Comparison of ENCODE assay signal across 23 mouse cellular contexts in the genomic region with DNA sequence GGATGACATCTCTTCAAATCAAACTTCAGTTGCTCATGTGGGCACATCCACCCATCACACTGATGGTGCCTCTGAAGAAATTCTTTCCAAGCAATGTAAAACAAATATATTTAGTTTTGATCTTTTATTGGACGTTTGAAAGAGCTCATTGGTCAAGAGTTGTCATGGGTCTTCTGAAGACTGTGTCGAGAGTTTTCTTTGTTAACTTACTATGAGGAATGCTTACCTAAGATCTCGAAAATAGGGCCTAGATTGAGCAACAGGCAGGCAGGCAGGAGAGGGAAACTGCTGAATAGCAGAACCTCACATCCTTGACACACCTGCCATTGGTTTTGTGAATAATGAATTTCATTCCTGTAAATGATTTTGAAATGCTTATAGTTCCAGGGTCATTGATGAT.
DNase-seq lines count a peak whose midpoint lies in the region; ATAC-seq and TF ChIP-seq lines count a peak whose summit lies in the region.
"Had no signal": no experiment of that assay in that cellular context is flagged by ENCODE, and none has a peak within 500 bp of the region (broad histone marks: within the 10 kb centered on the region; RNA-seq: fewer than 3 reads in every experiment).

No protein-coding gene starts in this region.

- TF ChIP-seq CTCF in lung, adult 2 months (IDR thresholded peaks at IDR 0.05; ENCODE audit: insufficient read depth, low read length), result no peak
- TF ChIP-seq CTCF in midbrain, postnatal 0 days (IDR thresholded peaks at IDR 0.05), result no peak

- H3K9ac ChIP-seq in midbrain, embryonic 11.5 days (ENCODE audit: low read length), result no peak overlapping the region
- H3K9ac ChIP-seq in midbrain, postnatal 0 days (replicated peaks; ENCODE audit: low read length, poor library complexity, severe bottlenecking), result no peak overlapping the region
- H3K9ac ChIP-seq: embryonic facial prominence, embryonic 13.5 days; embryonic facial prominence, embryonic 15.5 days; forebrain, embryonic 12.5 days had no signal

- H3K36me3 ChIP-seq in midbrain, embryonic 11.5 days (ENCODE audit: control insufficient read depth, insufficient read depth, low read length), result no peaks in the 10 kb centered on the region
- no peaks in the 10 kb centered on the region for H3K36me3 ChIP-seq in midbrain, postnatal 0 days (ENCODE audit: insufficient read depth, low read length)
- H3K36me3 ChIP-seq: embryonic facial prominence, embryonic 13.5 days; embryonic facial prominence, embryonic 15.5 days; forebrain, embryonic 10.5 days; forebrain, embryonic 12.5 days had no signal

- H3K27me3 ChIP-seq in midbrain, embryonic 11.5 days (ENCODE audit: control insufficient read depth, insufficient read depth, low read length), result no peaks in the 10 kb centered on the region
- H3K27me3 ChIP-seq in midbrain, postnatal 0 days (ENCODE audit: insufficient read depth, low read length), result no peaks in the 10 kb centered on the region
- H3K27me3 ChIP-seq: embryonic facial prominence, embryonic 13.5 days; embryonic facial prominence, embryonic 15.5 days; forebrain, embryonic 12.5 days had no signal

- H3K4me2 ChIP-seq in midbrain, embryonic 11.5 days, result no peak overlapping the region
- no peak overlapping the region for H3K4me2 ChIP-seq in midbrain, postnatal 0 days (ENCODE audit: low read depth, low read length, poor library complexity, severe bottlenecking)
- H3K4me2 ChIP-seq: embryonic facial prominence, embryonic 13.5 days; embryonic facial prominence, embryonic 15.5 days; forebrain, embryonic 12.5 days had no signal

- no peak for TF ChIP-seq POLR2A in lung, adult 2 months (IDR thresholded peaks at IDR 0.05; ENCODE audit: borderline replicate concordance, extremely low read depth, low read depth, low read length)

- H3K27ac ChIP-seq in midbrain, embryonic 11.5 days (ENCODE audit: low read depth, low read length), result no peak overlapping the region
- no peak overlapping the region for H3K27ac ChIP-seq in midbrain, postnatal 0 days (ENCODE audit: low read depth, low read length)
- H3K27ac ChIP-seq: embryonic facial prominence, embryonic 13.5 days; embryonic facial prominence, embryonic 15.5 days; forebrain, embryonic 10.5 days; forebrain, embryonic 12.5 days had no signal

- WGBS in lung, adult 2 months, result 55% methylated on average over 3 of the region's 3 CpGs
- 81% methylated on average over 3 of the region's 3 CpGs for WGBS in midbrain, embryonic 11.5 days
- WGBS in midbrain, postnatal 0 days, result 79% methylated on average over 3 of the region's 3 CpGs

- no peak for ATAC-seq in midbrain, embryonic 11.5 days (ENCODE audit: low FRiP score)
- no peak for ATAC-seq in midbrain, postnatal 0 days (ENCODE audit: low FRiP score)
- ATAC-seq in granulocyte monocyte progenitor cell, adult 5-6 weeks (replicated peaks; ENCODE audit: poor library complexity, severe bottlenecking), result no peak
- ATAC-seq: forebrain, embryonic 14.5 days had no signal

- peak; percentile 52 to 56 for DNase-seq in lung, adult 18-20 months
- DNase-seq in lung, adult 2 months, result no peak
- DNase-seq in midbrain, embryonic 11.5 days (ENCODE audit: low spot score, missing footprints), result peak; percentile 56
- no peak for DNase-seq in midbrain, postnatal 0 days (ENCODE audit: low spot score)
- peak; percentile 61 for DNase-seq in lung, postnatal 25 days (ENCODE audit: low spot score)
- DNase-seq in spleen, postnatal 36 days (ENCODE audit: low spot score in 2 of 2), result no peak
- DNase-seq: adrenal gland, adult 2 months; adrenal gland, postnatal 10 days; adrenal gland, postnatal 25 days; cerebellum, adult 11 months; cerebellum, adult 18-20 months; cerebellum, adult 8-10 months; cerebellum, adult 9-11 months; cerebellum, postnatal 14 days; cerebellum, postnatal 36 days; embryo, embryonic 11 days had no signal

- peaks cover 21% of the 10 kb centered on the region for H3K4me1 ChIP-seq in lung, adult 2 months (ENCODE audit: control insufficient read depth, insufficient read depth, low read length)
- H3K4me1 ChIP-seq in midbrain, embryonic 11.5 days (ENCODE audit: control insufficient read depth, insufficient read depth, low read length), result no peaks in the 10 kb centered on the region
- H3K4me1 ChIP-seq in midbrain, postnatal 0 days (ENCODE audit: insufficient read depth, low read length), result no peaks in the 10 kb centered on the region
- H3K4me1 ChIP-seq: embryonic facial prominence, embryonic 13.5 days; forebrain, embryonic 10.5 days; forebrain, embryonic 12.5 days had no signal

- no peaks in the 10 kb centered on the region for H3K9me3 ChIP-seq in midbrain, embryonic 11.5 days (ENCODE audit: control insufficient read depth, low read length)
- no peaks in the 10 kb centered on the region for H3K9me3 ChIP-seq in midbrain, postnatal 0 days (ENCODE audit: low read length)
- H3K9me3 ChIP-seq: embryonic facial prominence, embryonic 13.5 days; embryonic facial prominence, embryonic 15.5 days; forebrain, embryonic 10.5 days; forebrain, embryonic 12.5 days had no signal

- H3K4me3 ChIP-seq in lung, adult 2 months (replicated peaks; ENCODE audit: extremely low read depth, low read depth, low read length), result no peak overlapping the region
- H3K4me3 ChIP-seq in midbrain, embryonic 11.5 days (ENCODE audit: low read depth, low read length), result no peak overlapping the region
- H3K4me3 ChIP-seq in midbrain, postnatal 0 days (ENCODE audit: low read depth, low read length), result no peak overlapping the region
- H3K4me3 ChIP-seq: embryonic facial prominence, embryonic 13.5 days; embryonic facial prominence, embryonic 15.5 days; erythroblast, embryonic 14.5 days; forebrain, embryonic 10.5 days; forebrain, embryonic 12.5 days had no signal

Comparison
In these comparisons a context has a peak if more than half of its experiments do, and no peak if none do; other contexts are left out.
1. DNase-seq: peak in lung, adult 18-20 months (2 of 2), midbrain, embryonic 11.5 days (single experiment) and lung, postnatal 25 days (single experiment); none in lung, adult 2 months (single experiment), midbrain, postnatal 0 days (single experiment) and spleen, postnatal 36 days (0 of 2).